Mouse (Mus musculus) G1E-ER4 (cell line): Measurements from ENCODE around the gene Polr3h. TPM values are rescaled to one million over a fixed set of nuclear protein-coding genes. Genes with fewer than 3 reads are reported as not detected.

Experiments
- GATA1 ChIP-seq: IDR thresholded peaks from one replicate; pipeline ENCODE4 v1.8.0; 2012; ENCODE audit warnings: low read length, inconsistent platforms
- polyA plus RNA-seq: library from polyadenylated mRNA; stranded (reverse); fragments of >175 nt; gene quantifications from 2 replicates; pipeline ENCODE4 v1.2.3, GENCODE M21; 2012

Gene Polr3h
- polyA plus RNA-seq, 1 experiment, result 86.3 TPM

DNA sequence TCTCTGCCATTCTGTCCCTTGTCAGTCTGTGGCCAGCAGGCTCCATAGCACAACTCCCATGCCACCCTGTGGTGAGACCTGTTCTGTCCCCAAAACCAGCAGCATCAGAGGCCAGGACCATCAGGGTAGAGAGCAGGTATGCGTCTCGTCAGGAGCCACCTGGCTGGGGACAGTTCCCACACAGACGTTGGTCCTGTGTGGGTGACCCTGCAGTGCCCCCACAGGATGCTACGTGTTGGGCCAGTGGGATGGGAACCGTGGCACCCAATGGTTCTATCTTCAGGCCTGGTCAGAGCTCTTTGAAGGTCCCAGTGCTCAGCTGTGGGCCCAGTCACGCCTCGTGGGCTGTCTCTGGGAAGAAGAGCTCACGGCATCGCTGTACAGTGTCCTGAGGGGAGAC, 25.1 kb upstream of the Polr3h start:
- no peak for TF ChIP-seq GATA1

DNA sequence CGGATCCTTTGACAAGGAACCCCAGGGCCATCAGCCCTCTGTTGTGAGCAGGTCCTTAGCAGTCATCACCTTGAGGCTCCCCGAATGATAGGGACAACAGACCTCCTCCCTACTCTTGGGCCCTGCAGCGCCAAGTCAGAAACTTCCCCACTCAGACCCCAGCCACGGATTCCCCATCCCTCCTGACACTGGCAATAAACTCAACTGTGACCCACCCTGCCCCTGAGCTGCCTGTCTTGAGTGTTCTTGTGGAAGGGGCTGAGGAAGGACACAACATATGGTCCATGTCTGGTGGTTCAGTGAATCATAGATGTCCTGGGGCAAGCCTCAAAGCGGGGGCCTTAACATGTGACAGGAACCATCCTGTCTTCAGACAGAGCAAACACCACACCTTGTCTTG, 24.7 kb upstream of the Polr3h start:
- no peak for TF ChIP-seq GATA1

DNA sequence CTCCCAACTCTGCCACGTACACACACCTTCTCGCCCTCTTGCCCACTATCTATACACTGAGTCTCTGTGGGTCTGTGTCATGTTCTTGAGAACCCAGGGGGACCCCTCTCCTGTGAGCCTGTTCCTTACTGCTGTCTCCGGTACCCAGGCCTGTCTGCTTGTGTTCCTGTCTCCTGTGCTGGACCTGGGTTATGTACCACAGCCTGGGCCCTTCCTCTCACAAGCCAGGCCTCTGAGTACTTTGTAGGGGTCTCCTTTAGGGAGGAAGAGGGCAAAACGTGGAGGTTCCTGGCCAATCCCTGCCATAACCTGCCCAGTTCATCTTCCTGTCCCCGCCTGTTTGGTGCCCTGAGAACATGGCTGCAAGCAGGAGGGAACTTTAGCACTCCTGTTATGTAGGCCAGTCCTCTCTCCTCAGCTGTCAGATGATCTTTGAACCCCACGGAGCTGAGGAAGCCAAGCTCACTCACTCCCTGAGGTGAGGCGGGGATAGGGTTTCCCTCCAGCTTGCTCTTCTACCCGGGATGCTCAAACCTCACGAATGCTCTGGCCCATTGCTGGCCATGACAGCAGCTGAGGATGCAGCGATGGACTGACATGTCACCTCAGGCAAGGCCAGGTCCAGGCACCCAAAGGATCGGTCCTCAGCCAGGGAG, 23.6 kb upstream of the Polr3h start:
- no peak for TF ChIP-seq GATA1

DNA sequence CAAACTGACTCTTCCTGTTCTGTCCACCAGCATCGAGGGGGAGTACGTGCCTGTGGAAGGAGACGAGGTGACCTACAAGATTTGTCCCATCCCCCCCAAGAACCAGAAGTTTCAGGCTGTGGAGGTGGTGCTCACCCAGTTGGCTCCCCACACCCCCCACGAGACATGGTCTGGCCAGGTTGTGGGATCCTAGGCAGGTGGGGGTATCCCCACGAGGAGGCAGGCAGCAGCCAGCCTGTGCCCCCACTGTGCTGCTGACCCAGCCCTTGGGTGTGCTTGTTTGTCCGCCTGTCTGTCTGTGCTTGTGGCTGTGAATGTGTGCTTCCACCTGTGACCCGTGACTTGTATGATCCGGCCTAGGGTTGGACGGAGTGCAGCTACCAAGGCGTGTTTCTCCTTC, 23.0 kb upstream of the Polr3h start:
- TF ChIP-seq GATA1, result no peak

DNA sequence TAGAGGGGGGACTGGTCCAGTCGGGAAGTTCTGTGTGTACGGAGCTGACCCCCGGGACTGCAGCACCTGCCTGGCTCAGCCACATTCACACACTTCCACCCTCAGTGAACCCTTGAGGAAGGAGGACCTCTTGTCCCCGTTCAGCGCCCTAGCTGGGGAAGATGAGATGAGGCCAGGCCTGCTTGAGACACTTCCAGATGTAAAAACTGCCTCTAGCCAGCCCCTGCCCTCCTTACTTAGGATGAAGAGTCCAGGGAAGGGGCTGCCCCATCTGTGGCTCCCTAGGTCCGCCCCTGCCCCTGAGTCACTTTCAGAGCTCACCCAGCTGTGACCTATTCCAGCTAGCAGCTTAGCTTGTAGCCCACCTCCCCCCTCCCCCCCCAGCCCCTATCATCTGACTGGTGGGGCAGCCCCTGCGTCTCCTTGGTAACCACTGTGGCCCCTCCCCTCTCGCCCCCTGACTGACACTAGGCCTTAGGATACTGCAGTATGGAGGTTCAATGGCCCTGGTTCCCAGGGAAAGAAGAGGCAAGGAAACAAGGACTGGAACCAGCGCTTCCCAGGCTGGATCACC, 17.2 kb upstream of the Polr3h start:
- TF ChIP-seq GATA1, result no peak

DNA sequence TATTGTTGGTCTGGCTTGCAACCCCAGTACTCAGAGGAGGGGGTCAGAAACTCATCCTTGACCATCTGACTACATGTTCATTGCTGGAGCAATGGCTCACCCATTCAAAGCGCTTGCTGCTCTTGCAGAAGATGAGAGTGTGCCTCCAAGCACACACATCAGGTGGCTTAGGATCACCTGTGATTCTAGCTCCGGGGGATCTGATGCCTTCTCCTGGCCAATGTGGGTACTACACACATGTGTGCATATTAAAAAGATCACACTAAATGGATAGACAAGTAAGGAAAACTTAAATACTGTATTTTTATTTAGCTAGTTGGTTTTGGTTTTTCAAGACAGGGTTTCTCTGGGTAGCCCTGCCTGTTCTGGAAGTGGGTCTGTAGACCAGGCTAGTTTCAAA, 15.0 kb upstream of the Polr3h start:
- TF ChIP-seq GATA1, result no peak

DNA sequence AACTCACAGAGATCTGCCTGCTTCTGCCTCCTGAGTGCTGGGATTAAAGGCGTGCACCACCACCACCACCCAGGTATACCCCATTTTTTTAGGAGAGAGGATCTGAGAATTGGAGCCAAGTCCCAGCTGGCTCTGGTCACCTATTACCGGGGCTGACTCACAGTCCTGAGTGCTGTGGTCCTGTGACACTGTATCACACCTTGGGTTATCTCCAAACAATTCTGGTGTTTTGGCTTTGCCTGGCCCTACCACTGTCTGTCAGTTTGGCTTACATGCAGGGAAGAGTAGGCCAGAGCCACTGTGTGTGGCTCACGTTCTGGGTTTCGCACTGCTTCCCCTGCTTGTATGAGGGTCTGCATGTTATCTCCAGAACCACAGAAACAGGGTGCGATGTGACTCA, 14.2 kb upstream of the Polr3h start:
- TF ChIP-seq GATA1, result no peak

DNA sequence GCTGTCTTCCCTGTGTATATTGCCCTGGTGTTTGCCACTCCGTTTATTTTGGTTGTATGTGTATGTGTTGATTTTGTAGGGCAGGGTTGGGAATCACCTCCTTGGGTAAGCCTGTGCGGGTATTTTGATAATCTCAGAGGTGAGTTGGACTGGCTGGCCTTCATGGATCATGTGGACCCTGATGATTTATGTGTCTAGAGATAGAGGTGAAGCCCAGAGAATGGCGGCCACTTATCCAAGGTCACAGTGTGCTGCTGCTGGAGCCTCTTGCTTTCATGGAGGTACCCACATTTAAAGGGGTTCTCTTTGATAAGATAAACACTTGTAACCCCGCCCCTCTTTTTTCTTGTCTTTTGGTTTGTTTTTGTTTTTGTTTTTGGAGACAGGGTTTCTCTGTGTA, 13.7 kb upstream of the Polr3h start:
- TF ChIP-seq GATA1, result no peak

DNA sequence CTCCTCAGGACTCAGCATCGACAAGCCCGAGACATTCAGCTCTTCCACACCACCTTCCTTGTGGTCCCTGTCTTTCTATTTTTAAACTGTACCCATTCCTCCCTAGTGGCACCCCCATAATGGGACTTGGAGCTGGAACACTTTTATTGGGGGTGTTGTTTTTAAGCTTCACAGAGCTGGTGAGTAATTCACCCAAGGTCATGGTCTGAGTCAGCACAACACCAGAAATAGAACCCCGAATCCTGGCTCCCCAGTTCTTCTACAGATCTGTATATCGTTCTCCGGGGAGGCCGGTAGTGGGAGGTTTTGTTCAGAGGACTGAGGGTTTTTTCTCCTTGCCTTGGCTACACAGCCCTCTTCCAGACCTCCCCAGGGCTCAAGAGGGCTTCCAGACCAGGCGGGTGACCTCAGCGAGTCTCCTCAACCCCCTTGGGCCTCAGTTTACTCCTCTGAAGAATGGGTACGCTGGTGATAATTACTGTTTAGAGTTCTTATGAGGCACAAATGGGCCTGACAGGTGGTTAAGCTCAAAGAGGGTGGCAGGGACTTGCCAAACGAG, 13.2 kb upstream of the Polr3h start:
- no peak for TF ChIP-seq GATA1

DNA sequence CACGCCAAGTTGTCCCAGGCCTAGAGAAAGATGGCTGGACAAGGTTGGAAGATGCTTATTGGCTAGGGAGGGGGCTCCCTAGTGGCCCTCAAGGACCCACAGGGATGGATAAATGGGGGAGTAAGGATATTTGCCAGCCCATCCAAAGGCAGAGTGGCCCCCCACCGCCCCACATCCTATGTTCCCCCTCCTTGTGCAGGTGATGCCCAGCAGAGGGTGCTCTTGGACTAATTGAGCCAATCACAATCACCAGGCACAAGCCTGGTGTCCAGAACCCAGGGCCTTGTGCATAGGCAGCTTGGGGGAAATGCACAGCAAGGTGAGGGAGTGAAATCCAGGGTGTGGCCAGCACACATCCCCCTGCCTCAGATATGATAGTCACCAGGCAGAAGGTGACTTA, 12.2 kb upstream of the Polr3h start:
- no peak for TF ChIP-seq GATA1

DNA sequence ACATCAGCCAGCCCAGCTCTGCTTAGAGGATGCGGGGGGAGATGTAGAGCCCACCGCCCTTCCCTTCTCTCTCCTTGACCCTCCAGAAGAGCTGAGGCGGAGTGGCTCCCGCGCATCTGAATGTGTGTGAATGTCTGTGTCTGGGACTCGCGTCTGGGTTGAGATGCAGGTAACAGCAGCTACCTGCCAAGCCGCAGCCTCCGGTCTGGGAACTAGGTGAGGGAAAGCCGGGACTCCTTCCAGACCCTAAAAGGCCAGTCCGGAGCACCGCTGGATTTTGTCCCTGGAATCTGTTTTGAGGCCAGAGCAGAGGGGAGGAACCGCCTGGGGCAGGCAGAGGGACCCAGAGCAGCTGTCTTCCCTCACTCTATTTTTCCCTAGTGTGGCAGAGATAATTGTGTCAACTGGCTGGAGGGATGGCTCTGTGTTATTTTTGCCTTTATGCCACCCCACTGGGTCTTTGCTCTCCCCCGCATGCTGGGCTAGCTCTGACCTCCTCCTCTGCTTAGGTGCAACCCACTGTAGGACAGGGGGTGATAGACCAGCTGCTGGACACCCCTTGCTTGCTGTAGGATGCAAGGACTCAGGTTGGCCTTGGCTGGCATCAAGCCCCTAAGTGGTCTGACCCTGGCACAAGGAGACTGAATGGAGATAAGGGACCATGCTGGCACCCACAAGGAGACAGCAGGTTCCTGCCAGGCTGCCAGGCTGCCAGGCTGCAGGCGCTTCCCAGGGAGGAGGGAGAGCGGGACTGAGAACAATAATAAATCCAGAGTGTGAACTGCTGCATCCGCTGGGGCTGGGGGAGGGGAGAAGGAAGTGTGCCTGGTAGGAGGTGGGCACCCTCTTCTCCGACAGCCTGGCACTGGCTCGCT, 11.3 kb upstream of the Polr3h start:
- TF ChIP-seq GATA1, result no peak

DNA sequence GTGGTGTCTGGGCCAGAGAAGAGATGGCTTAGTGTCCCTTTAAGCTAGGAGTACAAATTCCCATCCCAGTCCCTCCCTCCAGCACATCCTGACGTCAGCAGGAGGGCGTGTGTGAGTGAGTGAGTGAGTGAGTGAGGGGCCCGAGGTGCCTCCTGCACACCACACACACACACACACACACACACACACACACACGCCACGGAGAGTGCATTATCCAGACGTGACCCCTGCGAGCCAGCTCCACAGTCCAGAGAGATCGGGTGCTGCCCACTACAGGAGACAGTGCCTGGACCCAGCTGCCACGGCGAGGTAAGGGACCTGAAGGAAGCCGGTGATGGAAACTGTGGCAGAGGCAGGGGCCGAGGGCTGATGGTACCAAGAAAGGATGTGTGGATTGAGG, 10.6 kb upstream of the Polr3h start, which contains the start of gene Csdc2:
Gene Csdc2 (plus strand): TSS at position 81 of the 400 bp plus-strand sequence.
- TF ChIP-seq GATA1, result no peak

DNA sequence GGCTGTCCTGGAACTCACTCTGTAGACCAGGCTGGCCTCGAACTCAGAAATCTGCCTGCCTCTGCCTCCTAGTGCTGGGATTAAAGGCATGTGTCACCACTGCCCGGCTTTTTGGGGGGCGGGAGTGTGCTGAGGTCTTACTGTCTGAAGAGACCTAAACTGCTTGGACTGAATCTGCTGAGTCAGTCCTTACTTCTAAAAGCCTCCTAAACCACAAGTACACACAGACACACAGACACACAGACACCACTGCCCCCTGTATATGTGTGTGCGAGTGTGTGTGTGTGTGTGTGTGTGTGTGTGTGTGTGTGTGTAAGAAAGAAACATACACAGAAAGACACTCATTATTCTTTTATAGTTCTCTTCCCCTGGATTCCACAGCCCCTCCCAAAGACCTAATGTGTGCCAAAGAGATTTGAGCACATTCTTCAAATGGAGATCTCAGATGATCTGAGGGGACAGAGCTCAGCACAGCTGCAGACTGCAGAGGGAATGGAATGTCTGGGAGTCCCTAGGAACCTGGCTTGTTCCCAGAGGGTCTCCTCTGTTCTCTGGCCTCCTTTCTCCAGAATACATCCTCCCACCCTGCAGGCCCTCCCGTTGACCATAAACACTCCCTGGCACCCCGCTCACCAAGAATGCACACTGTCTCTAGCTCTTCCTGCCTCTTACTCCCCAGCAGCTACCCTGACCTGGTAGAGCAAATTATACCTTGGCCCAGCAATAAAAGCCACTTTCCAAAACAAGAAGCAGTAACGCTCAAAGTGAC, 10.0 kb upstream of the Polr3h start:
- TF ChIP-seq GATA1, result no peak

DNA sequence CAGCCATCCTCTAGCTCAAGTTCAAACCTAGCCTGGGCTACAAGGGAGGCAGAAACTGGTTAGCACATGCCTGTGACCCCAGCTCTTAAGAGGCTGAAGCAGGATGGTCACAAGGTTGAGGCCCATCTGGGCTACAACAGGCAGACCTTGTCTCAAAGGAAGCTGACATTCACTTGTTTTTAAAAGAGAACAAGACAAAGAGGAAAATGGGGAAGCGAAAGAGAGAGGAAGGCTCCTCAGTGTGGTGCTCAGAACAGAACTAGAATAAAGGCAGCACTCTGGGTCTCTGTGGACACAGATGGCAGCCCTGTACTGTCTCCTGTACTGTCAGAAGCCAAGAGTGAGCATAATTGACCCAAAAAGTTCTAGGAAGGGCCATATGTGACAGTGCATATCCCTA, 7.9 kb upstream of the Polr3h start:
- no peak for TF ChIP-seq GATA1

DNA sequence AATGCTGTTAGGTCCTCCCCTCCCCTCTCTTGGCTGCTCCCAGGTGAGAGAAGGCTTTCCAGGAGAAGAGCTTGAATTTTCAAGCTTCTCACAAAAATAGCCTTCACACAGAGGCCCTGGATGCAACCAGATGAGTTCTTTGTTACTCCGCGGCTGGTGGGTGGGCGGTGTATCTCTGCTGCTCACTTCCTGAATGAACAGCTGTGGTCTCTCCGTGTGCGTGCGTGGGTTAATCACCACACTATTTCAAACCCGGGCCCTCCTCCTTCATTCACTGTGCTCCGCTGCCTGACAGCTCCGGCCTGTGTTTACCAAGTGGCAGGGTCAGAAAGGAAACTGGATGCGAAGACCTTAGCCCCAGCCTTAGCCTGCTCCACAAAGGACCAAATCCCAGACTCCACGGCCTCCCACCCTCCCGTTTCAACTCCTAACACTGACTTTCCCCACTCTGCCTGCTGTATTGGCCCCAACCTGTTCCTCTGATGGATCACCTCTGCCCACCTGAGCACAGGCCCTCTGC, 7.0 kb upstream of the Polr3h start:
- no peak for TF ChIP-seq GATA1
